Mouse (Mus musculus) spleen, embryonic (tissue): ENCODE measurements around the gene Gna15.

ENCODE experiments used
- CTCF ChIA-PET: fragments of 350-600 bp; sonication (Branson Sonifier 250); formaldehyde crosslinking; loops from one replicate; lab custom pipeline; 2022; lab: Charles Lee

Gna15 gene

GRCm38 (mm10) chr10:81482533-81482889 lies 41.5 kb downstream of the Gna15 start, which contains the start of gene Celf5:
Gene Celf5 (minus strand): TSS chr10:81482709.
- CTCF ChIA-PET, result no interaction called here

GRCm38 (mm10) chr10:81481605-81482532 lies 42.2 kb downstream of the Gna15 start:
- CTCF ChIA-PET, result interaction anchor here (0.6 to 0.7 kb wide), 2 partner anchors 68 to 141 kb away, joined by 3 to 9 read pairs; no protein-coding TSS in a partner anchor

DNA sequence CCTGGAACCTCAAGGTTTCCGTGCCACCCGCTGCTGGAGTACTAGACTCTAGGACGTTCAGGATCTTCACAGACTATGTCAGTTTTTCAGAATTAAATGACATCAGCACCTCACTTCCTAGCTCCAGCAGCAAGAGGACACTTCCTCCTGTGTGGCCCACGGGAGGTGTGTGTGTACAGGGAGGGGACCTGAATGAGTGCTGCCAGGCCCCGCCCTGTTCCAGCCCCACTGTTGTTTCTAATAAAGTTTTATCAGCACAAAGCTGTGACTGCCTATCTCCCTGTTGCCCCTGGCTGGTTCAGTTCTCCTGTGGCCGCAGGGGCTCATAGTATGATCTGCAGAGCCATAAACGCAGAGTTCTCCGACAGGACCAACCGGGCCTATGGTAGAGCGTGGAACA lies 49.6 kb downstream of the Gna15 start:
- CTCF ChIA-PET, result no interaction called here

GRCm38 (mm10) chr10:81473003-81473451 lies 51.0 kb downstream of the Gna15 start:
- CTCF ChIA-PET, result no interaction called here

DNA sequence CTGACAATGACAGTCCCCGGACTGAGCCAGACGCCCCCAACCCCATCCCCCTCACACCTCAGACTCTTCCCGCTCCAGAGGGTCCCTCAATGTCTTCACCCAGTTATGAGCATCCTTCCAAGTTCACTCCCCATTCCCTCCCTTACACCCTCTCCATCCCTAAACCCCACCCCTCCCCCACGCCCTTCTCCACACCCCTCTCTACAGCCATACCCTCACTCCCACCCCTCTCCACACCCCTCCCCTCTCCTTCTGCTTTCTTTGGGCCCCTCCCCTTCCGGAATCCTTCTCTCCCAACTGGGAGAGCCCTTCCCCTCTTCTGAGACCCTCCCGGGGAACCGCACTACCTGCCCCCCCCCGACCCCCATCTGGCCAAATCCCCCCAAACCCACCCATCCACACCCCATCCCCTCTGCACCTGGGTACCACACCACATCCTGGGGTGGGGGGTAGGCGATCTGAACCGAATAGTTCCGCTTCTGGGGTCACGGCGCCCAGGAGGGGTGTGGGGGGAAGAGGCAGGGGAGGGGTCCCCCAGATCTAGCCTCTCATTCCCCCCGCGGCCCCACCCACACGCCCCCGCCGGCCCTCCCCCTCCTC lies 51.5 kb downstream of the Gna15 start:
- CTCF ChIA-PET, result no interaction called here

GRCm38 (mm10) chr10:81470454-81470853 lies 53.6 kb downstream of the Gna15 start:
- CTCF ChIA-PET, result interaction anchor here (0.7 kb wide), 1 partner anchor 96 kb away, joined by 3 read pairs; no protein-coding TSS in a partner anchor

- CTCF ChIA-PET, result no interaction called here
Observed at GRCm38 (mm10) chr10:81469253-81469652, 54.8 kb downstream of the Gna15 start.

- CTCF ChIA-PET, result no interaction called here
Observed at GRCm38 (mm10) chr10:81467670-81468235, 56.3 kb downstream of the Gna15 start.

- CTCF ChIA-PET, result no interaction called here
Observed at GRCm38 (mm10) chr10:81466881-81467280, 57.1 kb downstream of the Gna15 start.

- CTCF ChIA-PET, result no interaction called here
Observed at GRCm38 (mm10) chr10:81466066-81466465, 58.0 kb downstream of the Gna15 start.

GRCm38 (mm10) chr10:81465265-81465645 lies 58.8 kb downstream of the Gna15 start:
- CTCF ChIA-PET, result interaction anchor here (0.6 kb wide), 1 partner anchor 18 kb away, joined by 3 read pairs; no protein-coding TSS in a partner anchor

GRCm38 (mm10) chr10:81464405-81465264 lies 59.4 kb downstream of the Gna15 start:
- CTCF ChIA-PET, result interaction anchor here (0.6 kb wide), 1 partner anchor 19 kb away, joined by 3 read pairs; no protein-coding TSS in a partner anchor

DNA sequence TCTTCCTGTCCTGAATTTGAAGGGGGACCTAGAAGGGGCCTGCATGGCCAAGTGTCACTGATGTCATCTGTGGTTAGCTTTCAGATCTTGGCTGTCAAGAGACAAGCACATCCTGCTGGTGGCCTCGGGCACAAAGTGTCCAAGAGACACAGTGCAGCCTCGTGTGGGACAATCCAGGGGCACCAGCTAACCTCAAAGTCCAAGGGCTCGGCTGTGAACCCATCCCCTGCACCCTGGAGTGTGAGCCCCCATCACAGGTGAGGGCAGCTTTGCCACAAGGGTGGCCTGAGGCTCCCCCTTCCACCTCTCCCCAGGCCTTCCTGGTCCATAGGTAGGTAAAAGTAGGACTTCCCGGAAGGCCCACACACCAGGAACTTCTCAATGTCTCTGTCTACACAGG lies 60.5 kb downstream of the Gna15 start:
- CTCF ChIA-PET, result interaction anchor here (0.7 kb wide), 1 partner anchor 61 kb away, joined by 3 read pairs; no protein-coding TSS in a partner anchor

- CTCF ChIA-PET, result interaction anchor here (0.7 to 1.6 kb wide), 2 partner anchors 13 to 60 kb away, joined by 3 to 5 read pairs; no protein-coding TSS in a partner anchor
Observed at GRCm38 (mm10) chr10:81462917-81463316, 61.1 kb downstream of the Gna15 start.

DNA sequence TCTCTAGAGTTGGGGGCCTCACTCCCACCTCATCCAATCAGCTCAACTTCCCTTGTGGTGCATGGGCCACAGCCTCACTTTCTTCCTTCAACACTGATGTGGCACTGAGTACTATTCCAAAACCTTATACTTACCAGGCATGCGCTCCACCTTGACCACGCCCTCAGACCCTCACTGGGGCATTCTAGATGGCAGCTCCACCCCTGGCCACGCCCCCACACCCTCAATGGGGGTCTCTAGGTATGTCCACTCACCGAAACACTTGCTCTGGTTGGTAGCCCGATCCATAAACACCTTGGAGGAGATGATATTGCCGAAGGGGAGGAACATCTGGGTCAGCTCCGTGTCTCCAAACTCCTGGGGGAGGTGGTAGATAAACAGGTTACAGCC lies 61.6 kb downstream of the Gna15 start:
- CTCF ChIA-PET, result interaction anchor here (0.6 to 1.6 kb wide), 2 partner anchors 12 to 64 kb away, joined by 3 to 5 read pairs; no protein-coding TSS in a partner anchor

DNA sequence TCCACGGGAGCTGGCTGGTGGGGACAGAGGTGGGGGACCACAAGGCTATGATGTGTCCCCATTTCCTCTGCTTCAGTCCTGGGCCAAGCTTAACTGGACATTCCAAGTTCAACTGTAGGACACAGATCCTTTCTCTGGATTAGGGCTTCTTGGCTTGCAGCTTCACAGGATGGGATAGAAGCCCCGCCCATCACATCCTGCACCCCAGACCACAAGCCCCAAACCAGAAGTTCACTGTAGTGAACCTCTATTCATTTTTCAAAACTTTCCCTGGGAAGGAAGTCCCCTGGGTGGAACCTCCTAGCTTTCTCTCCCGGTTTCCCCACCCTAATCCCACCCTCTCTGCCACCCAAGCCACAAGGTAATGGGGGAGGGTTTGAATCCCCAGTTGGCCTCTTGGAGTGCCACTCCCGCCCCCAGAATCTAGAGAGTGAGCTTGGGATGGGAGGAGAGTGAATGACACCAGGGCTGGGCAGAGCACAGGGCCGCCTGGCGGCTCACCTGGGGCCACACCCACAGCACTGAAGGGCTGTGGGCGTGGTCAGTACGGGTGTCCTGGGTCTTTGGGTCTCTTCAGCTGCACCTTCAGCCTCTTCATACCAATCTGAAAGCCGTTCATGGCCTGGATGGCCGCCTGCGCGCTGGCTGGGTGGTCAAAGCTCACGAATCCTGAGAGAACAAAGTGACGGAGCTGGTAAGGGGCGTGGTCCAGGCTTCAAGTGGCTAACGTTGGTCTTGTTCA lies 62.2 kb downstream of the Gna15 start:
- CTCF ChIA-PET, result interaction anchor here (0.6 to 1.6 kb wide), 2 partner anchors 12 to 64 kb away, joined by 3 to 5 read pairs; no protein-coding TSS in a partner anchor

DNA sequence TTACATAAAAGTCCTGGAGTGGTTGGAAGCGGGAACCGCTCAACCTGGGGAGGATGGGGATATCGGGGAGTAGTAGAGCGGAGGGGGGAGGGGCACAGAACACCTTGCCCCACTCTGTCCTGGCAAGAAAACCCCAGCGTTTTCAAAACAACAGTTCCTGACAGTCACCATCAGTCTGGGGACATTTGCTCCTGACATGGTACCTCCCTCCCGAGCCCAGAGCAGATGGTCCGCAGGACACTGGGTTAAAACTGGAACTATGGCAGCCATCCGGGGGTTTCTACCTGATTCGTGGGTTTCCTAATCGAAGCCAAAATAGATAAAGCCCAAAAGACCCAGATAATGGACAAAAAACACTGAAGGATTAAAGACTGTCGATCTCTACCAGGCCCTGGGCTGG lies 63.1 kb downstream of the Gna15 start:
- CTCF ChIA-PET, result no interaction called here

- CTCF ChIA-PET, result no interaction called here
Observed at GRCm38 (mm10) chr10:81460471-81460870, 63.6 kb downstream of the Gna15 start.

- CTCF ChIA-PET, result interaction anchor here (0.6 kb wide), 1 partner anchor 54 kb away, joined by 3 read pairs; no protein-coding TSS in a partner anchor
Observed at GRCm38 (mm10) chr10:81459399-81459798, 64.6 kb downstream of the Gna15 start.

DNA sequence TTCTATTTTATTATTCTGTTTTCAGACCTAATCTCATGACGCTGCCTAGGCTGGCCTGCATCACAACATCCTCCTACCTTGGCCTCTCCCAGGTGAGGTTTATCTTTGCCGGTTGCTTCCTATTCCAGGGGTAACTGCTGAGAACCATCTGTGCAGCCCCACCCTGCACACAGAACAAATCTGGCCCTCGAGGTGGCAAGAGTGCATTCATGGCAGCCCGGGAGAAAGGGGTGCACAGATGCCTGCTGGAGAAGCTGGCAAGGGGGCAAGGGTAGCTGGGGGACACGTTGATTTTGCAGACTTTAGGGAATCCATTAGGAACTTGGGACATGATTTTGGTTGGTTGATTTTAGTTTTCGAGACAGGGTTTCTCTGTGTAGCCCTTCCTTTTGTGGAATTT lies 65.8 kb downstream of the Gna15 start:
- CTCF ChIA-PET, result no interaction called here
